Mouse (Mus musculus): Measurements from ENCODE around the gene Afap1.

GRCm38 (mm10) chr5:36024003-36024685 lies 131.0 kb downstream of the Afap1 start:
- TF ChIP-seq POLR2A (IDR thresholded peaks at IDR 0.05; ENCODE audit: insufficient read depth, low read depth, low read length) (no peak), CTCF (IDR thresholded peaks at IDR 0.05; ENCODE audit: insufficient read depth, low read depth, low read length) (no peak)

All from olfactory bulb, adult 2 months (tissue).